Mouse (Mus musculus) lung, postnatal 0 days (tissue): ENCODE data around the gene C1qbp. TPM values are rescaled to one million over a fixed set of nuclear protein-coding genes. Genes with fewer than 3 reads are reported as not detected.

Experiments
- ATAC-seq: fragments of 200-750 bp; cut with Nextera tagmentation; 2 replicates; pipeline ENCODE4 v1.8.0; 2017; ENCODE audit warnings: moderate library complexity
- DNase-seq: peaks from one replicate; pipeline ENCODE4 v3.0.0-alpha.2; 2016; ENCODE audit warnings: low spot score
- H3K27ac ChIP-seq: fragments of 300-500 bp; sonication (generic); 2 replicates; pipeline ENCODE4 v1.5.1; 2014; ENCODE audit warnings: antibody characterized with exemption, mild to moderate bottlenecking, low read length, mixed read lengths
- H3K27me3 ChIP-seq: fragments of 300-500 bp; sonication (generic); replicated peaks from 2 replicates; pipeline ENCODE4 v1.6.1; 2014; ENCODE audit warnings: low read length, mixed read lengths; ENCODE audit not compliant: insufficient read depth
- H3K36me3 ChIP-seq: fragments of 300-500 bp; sonication (generic); 2 replicates; pipeline ENCODE4 v1.6.1; 2014; ENCODE audit warnings: low read length, mixed read lengths; ENCODE audit not compliant: insufficient read depth
- H3K4me1 ChIP-seq: fragments of 300-500 bp; sonication (generic); 2 replicates; pipeline ENCODE4 v1.6.1; 2014; ENCODE audit warnings: antibody characterized with exemption, low read depth, low read length, mixed read lengths; ENCODE audit not compliant: insufficient read depth
- H3K4me2 ChIP-seq: fragments of 300-500 bp; sonication (generic); replicated peaks from 2 replicates; pipeline ENCODE4 v1.6.1; 2014; ENCODE audit warnings: low read depth, mild to moderate bottlenecking, low read length, moderate library complexity, mixed read lengths
- H3K4me3 ChIP-seq: fragments of 300-500 bp; sonication (generic); 2 replicates; pipeline ENCODE4 v1.5.1; 2014; ENCODE audit warnings: low read depth, low read length
- H3K9ac ChIP-seq: fragments of 300-500 bp; sonication (generic); replicated peaks from 2 replicates; pipeline ENCODE4 v1.6.1; 2014; ENCODE audit warnings: low read depth, mild to moderate bottlenecking
- H3K9me3 ChIP-seq: fragments of 300-500 bp; sonication (generic); 2 replicates; pipeline ENCODE4 v1.6.1; 2016; ENCODE audit warnings: low read length, mixed read lengths
- CTCF ChIP-seq: IDR thresholded peaks from 2 replicates; pipeline ENCODE4 v1.5.1; 2016; ENCODE audit warnings: antibody characterized with exemption, mild to moderate bottlenecking
- EP300 ChIP-seq: IDR thresholded peaks from 2 replicates; pipeline ENCODE4 v1.6.1; 2016; ENCODE audit warnings: antibody characterized with exemption, mild to moderate bottlenecking, control low read depth
- WGBS: fragments of 180-500 bp; shearing (Covaris S2); extraction: QIAGEN DNeasy Blood & Tissue Kit; methylation state at CpG from one replicate; pipeline ENCODE4 v1.1.7; 2014; 5-methylcytosine and 5-hydroxymethylcytosine counted together
- polyA plus RNA-seq: library from polyadenylated mRNA; unstranded; fragments of >200 nt; fragmentation: Nextera tagmentation; extraction: Ambion mirVana; gene quantifications from 2 replicates; pipeline ENCODE4 v1.2.1, GENCODE M21; 2015

Gene C1qbp
- polyA plus RNA-seq, 1 experiment from 2014 or later: 83.4 TPM

- no peaks in the 10 kb centered on the region for H3K9me3 ChIP-seq
- H3K4me1 ChIP-seq: 0 out of 2 replicates have a peak, but pooled peaks cover 6% of the 10 kb centered on the region
- TF ChIP-seq EP300 (no peak; the same call in 1 of the 2 replicates), CTCF (no peak)
- no peaks in the 10 kb centered on the region for H3K36me3 ChIP-seq
- ATAC-seq (peak; percentile 11), DNase-seq (peak; percentile 62)
- no peaks in the 10 kb centered on the region for H3K27me3 ChIP-seq
- peak overlapping the region; percentile 64 for H3K9ac ChIP-seq
- H3K4me3 ChIP-seq: peak overlapping the region; percentile 72
- peak overlapping the region; percentile 77 for H3K27ac ChIP-seq
- peak overlapping the region; percentile 61 for H3K4me2 ChIP-seq
- 4% methylated on average over 28 of the region's 28 CpGs for WGBS
Measured at GRCm38 (mm10) chr11:71018416-71019200, 35.8 kb upstream of the C1qbp start.

DNA sequence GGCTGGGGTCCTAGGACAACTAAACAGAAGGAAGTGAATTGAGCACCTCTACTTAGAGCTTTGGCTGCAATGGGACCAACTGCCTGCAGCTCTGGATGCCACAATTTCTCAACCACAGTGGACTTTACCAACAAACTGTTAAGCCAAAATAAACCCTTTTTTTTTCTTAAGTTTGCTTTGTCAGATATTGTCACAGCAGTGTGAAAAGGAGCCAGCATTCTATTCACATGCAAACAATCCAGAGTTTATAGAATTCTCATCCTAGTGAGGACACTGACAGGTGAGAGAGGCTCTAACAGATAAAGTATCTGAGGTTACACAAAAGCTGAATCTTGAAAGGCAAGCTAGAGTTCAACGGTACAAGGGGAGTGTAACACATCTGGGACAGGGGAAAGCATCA, 34.2 kb upstream of the C1qbp start:
- H3K27ac ChIP-seq: no peak overlapping the region
- H3K4me3 ChIP-seq: no peak overlapping the region
- no peak overlapping the region for H3K9ac ChIP-seq
- 89% methylated on average over 1 of the region's 1 CpGs for WGBS
- 0 out of 2 replicates have a peak, but pooled peaks cover 6% of the 10 kb centered on the region for H3K4me1 ChIP-seq
- TF ChIP-seq CTCF (no peak), EP300 (no peak)
- no peaks in the 10 kb centered on the region for H3K27me3 ChIP-seq
- no peak for ATAC-seq
- H3K9me3 ChIP-seq: no peaks in the 10 kb centered on the region
- H3K4me2 ChIP-seq: no peak overlapping the region
- no peak for DNase-seq
- H3K36me3 ChIP-seq: 0 out of 2 replicates have a peak, but pooled peaks cover 3% of the 10 kb centered on the region

DNA sequence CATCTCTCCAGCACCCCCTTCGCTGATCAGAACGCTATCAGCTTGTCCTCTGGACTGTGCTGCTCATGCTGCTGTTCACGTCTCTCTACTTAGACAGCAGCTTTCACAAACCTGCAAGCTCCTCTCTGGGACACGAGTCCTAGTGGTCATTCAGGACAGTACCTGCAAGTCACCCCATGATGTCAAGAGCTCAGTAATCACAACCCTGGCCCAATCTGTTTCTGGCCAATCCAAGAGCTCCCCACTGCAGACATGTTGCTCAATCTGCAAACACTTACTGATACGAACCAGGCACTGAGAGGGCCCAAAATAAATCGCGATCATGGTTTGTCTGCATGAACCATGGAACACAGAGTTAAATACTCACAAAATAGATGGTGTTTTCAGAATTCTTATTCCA, 29.9 kb upstream of the C1qbp start:
- Histone ChIP-seq H3K27me3 (no peaks in the 10 kb centered on the region), H3K4me2 (no peak overlapping the region), H3K9ac (no peak overlapping the region), H3K4me1 (0 out of 2 replicates have a peak, but pooled peaks cover 2% of the 10 kb centered on the region), H3K9me3 (no peaks in the 10 kb centered on the region), H3K36me3 (peaks cover 13% of the 10 kb centered on the region; the same call in 1 of the 2 replicates), H3K27ac (no peak overlapping the region), H3K4me3 (no peak overlapping the region)
- DNase-seq (peak; percentile 64), ATAC-seq (peak; percentile 87)
- 69% methylated on average over 7 of the region's 7 CpGs for WGBS
- peak; percentile 41; the same call in 1 of the 2 replicates for TF ChIP-seq CTCF
- TF ChIP-seq EP300: peak; percentile 51; the same call in 1 of the 2 replicates

DNA sequence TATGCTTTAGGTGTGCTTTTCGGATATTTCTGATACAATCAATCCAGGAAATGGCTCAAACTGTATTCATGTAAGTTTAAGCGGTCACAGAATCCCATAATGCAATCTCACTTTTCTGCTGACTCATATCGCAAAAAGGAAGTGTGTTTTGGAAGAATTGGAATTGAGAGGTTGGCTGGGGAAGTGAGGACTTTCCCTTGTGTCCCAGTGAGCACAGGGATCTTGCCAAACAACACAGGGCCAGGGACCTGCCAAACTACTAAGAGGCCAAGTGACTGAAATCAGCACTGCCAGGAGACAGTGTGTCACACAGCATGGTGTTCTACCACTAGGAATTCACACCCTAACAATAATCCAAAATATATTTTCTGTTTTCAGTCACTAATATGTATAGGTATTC, 25.5 kb upstream of the C1qbp start:
- no peak overlapping the region for H3K27ac ChIP-seq

DNA sequence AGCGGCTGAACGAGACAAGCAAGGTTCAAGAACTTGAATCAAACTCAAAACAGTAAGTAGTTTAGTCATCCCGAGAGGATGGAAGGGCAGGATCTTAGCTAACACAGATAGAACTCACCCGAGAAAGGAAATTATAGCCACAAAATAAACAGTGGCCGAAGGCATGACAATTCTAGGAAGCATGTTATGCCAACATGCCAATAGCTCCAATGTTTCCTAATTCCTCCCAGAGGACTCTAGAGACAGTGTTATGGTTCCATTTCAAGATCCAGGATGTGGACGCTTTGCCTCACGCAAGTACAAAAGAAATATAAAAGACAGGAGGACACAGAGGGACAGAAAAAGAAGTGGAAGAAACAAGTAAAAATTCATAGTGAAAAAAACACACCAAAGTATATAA, 25.0 kb upstream of the C1qbp start:
- no peak overlapping the region for H3K4me3 ChIP-seq
- H3K36me3 ChIP-seq: peaks cover 10% of the 10 kb centered on the region; the same call in 1 of the 2 replicates
- no peak overlapping the region for H3K4me2 ChIP-seq
- WGBS: 68% methylated on average over 7 of the region's 7 CpGs
- H3K27me3 ChIP-seq: no peaks in the 10 kb centered on the region
- no peak overlapping the region for H3K27ac ChIP-seq
- peak; percentile 37 for DNase-seq
- peak; percentile 65 for TF ChIP-seq EP300
- no peak for TF ChIP-seq CTCF
- ATAC-seq: no peak
- H3K9ac ChIP-seq: no peak overlapping the region
- H3K4me1 ChIP-seq: peaks cover 9% of the 10 kb centered on the region
- H3K9me3 ChIP-seq: no peaks in the 10 kb centered on the region

More for the DNA sequence above, 25.5 kb upstream of the C1qbp start:
- Histone ChIP-seq H3K9me3 (no peaks in the 10 kb centered on the region), H3K4me3 (no peak overlapping the region), H3K36me3 (peaks cover 12% of the 10 kb centered on the region; the same call in 1 of the 2 replicates), H3K4me2 (no peak overlapping the region), H3K4me1 (peaks cover 4% of the 10 kb centered on the region), H3K9ac (no peak overlapping the region), H3K27me3 (no peaks in the 10 kb centered on the region)
- TF ChIP-seq EP300 (no peak), CTCF (no peak)
- 79% methylated on average over 3 of the region's 3 CpGs for WGBS
- DNase-seq (peak; percentile 36), ATAC-seq (no peak)

DNA sequence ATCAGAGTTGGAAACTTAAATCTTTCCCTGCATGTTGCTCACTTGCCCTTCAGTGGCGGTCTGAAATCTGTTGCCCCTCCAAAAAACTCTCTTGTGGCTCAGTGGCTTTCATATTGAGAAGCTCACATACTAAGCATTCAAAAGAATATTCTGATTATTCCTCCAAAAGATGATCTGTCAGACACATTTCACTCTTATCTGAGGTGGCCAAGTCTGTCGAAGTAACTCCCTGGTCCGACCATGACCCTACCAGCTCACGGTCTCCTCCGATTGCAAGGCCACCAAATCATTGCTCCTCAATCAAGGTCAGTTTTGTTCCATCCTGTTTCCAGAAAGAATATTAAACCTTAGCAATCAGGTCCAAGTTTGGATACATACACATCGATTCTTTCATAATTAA, 24.2 kb upstream of the C1qbp start:
- H3K36me3 ChIP-seq: peaks cover 10% of the 10 kb centered on the region; the same call in 1 of the 2 replicates
- no peak overlapping the region for H3K4me2 ChIP-seq
- peaks cover 9% of the 10 kb centered on the region for H3K4me1 ChIP-seq
- H3K27ac ChIP-seq: no peak overlapping the region
- H3K9ac ChIP-seq: no peak overlapping the region
- H3K27me3 ChIP-seq: no peaks in the 10 kb centered on the region
- ATAC-seq (no peak), DNase-seq (no peak)
- no peaks in the 10 kb centered on the region for H3K9me3 ChIP-seq
- no peak for TF ChIP-seq CTCF
- TF ChIP-seq EP300: no peak
- WGBS: 93% methylated on average over 6 of the region's 6 CpGs
- H3K4me3 ChIP-seq: no peak overlapping the region
